Mouse (Mus musculus): ENCODE measurements at regions not wholly inside any gene's neighbourhood (a gene's known extent, or its start where the extent isn't known, plus 50 kb on each side); places are given as distances from the start of the nearest gene placed in this dataset.
A peak's percentile ranks its signal among the peaks of the same experiment; 100 is the strongest.

DNA sequence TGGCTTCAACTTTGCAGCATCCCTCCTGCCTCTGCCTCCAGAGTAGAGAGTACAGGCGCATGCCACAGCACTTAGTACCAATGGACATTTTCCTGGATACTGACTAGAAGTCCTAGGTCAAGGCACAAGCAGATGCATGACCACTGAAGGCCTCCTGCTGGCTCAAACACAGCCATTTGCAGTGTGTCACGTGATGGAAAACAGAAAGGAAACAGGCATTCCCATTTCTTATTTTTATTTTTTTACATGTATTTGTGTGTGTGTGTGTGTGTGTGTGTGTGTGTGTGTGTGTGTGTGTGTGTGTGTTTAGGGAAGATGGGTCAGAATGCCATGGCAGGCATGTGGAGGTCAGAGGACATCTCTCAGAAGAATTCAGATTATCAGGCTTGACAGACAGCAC, 65.6 kb downstream of the Thap12 start:
- DNase-seq (ENCODE audit: low spot score), result no peak

DNA sequence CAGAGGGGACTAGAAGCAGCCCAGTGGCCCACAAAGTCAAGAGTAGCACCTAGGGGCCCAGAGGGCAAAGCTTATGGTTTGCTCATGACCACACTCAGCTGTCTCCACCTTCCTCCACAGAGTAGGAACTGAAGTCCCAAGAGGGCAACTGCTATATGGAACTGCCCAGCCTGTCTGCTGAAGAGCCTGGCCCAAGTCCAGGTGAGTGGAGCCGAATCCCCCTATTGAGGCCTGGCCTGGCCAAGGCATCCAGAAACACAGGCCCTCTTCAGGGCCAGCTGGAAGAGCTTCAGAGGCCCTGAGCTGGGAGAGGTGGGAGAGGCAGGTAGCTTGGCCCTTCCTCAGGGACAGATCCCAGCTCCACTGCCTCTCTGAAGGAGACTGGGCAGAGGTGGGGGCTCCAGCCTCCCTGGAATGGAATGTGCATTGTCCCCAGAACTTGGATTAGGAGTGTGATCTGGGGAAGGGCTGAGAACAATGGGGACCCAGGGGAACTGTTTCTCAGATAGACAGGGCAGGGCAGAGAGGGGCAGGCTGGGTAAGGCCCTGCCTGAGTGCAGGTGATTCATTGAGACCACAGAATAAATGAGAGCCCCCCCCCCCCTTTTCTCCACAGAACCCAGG, 65.7 kb upstream of the Wnt11 start:
- DNase-seq (ENCODE audit: low spot score), result no peak

DNA sequence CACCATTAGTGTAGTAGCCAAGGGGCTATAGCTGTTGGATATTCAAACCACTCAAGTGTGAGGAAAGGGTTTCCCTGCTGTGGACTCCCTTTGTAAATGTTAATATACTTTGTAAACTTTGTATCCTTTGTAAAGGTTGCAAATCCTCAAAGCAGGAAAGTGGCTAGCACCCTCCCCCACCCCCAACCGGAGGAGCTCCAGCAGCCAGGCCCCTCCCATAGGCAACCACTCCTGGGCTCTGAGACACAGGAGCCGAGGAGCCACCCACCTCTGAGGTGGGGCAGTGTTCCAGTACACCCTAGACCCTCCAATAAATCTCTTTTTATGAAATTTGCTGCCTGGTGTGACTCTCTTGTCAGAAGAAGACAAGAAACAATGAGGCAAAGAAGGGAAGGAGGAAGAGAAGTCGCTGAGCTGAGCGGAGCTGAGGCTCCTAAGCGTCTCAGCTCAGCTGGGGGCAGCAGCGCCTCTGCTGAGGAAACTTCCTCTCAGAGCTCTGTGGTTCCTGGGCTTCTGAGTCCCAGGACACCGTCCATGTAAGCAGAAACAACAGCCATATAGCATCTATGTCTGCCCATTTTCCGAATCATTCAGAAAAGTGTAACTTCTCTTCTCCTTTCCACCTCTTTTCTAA, 64.5 kb upstream of the Wnt11 start:
- DNase-seq (ENCODE audit: low spot score), result no peak

DNA sequence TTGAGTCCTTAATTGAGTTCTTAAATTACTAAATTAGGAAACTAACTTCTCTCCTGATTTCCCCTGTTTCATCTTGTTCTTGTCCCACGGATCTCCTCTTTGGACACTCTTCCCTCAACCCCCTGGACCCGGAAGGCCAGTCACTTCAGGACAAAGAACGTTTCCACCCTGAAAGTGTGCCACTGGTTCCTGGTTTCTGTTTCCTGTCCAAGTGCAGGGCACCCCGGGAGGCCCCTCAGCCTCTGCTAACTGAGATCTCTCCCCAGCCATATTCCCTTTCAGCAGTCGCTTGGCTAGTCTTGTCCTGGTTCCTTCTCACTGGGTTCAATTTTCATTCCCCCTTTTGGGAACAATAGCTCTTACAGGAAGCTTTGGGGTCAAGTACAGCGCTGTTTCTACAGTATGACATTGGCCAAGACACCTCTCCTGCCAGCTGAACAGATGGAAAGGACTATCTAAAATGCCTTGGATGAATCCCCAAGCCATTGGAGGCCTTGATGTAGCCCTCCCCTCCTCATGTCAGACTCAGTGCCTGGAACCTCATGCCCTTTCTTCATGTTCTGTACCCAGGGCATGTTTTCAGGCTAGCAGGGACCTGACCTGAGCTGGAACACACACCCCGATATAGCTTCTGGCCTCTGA, 63.7 kb upstream of the Wnt11 start:
- DNase-seq (ENCODE audit: low spot score), result no peak

DNA sequence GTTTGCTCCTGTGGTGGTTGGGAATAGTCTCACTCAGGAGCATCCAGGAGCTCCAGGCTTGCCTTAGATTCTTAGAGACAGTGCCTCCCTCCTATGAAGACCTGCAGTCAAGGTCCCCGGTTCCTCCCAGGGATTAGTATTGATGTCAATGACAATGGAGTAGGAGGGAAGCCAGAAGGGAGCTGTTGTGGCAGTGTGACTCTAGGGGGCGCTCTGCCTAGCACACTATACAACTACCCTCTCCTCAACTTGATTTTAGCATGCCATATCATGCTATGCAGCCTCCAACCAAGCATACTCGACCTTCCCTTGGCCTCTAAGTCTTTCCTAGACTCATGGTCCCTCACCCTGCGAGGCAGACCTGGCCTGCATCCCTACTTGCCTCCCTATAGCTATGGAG, 60.3 kb upstream of the Wnt11 start:
- DNase-seq (ENCODE audit: low spot score), result no peak

DNA sequence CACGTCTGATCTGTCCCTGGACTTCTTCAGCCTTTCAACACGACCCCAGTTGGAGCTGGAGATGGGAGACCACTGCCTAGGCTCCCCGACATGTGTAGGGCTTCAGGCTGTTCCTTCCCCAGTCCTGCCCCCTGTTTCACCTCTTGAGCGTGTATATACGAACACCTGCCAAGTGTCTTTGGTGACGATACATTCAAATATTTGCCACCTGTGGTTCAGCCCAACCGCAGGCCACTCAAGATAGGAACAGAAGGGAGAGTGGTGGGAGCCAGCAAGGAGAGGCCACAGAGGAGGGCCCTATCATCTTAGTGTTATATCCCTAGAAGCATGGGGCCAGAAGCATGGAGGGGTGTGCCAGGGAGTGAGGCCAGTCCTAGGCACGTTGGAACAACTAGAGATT, 59.9 kb upstream of the Wnt11 start:
- no peak for DNase-seq (ENCODE audit: low spot score)

DNA sequence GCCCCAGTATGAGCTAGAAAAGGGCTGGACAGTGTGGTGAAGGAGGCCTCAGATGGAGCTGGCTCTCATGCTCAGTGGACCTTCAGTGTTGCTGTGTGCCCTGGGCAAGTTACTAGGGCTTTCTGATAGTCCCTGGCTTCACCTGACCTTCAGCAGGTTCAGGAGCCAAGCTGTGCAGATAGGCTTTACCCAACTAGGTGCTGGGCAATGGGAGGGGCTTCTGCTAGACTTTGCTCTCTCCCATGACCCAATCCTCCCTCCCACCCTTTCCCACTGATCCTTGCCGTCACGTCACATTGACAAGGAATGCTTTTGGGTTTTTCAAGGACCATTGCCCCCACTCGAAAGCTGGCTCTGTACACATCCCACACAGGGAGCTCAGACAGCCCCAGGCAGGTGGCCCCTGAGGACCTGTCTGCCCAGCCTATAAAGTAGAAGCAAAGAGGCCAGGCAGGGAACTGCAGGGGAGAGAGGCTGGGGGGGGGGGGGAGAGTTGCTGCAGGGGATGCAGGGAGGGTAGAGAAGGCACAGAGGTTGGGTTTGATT, 57.5 kb upstream of the Wnt11 start:
- DNase-seq (ENCODE audit: low spot score), result no peak

DNA sequence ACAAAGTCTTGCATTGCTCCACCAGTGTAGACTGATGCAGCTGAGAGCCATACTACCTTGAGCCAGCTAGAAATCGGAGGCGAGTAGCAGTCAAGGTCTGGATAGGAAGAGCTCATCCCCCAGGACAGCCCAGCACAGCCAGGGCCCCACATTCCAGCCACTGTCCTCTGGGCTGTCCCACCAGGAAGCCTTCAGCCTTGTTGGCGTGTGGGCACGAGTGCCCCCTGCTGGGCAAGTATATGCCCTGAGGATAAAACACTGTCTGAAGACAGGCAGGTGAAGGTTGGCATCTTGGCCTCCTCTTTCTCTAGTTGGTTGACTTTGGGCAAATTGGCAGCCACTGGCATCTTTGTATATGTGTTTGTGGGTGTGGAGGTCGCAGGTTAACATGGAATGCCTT, 56.0 kb upstream of the Wnt11 start:
- peak; percentile 16 for DNase-seq (ENCODE audit: low spot score)

DNA sequence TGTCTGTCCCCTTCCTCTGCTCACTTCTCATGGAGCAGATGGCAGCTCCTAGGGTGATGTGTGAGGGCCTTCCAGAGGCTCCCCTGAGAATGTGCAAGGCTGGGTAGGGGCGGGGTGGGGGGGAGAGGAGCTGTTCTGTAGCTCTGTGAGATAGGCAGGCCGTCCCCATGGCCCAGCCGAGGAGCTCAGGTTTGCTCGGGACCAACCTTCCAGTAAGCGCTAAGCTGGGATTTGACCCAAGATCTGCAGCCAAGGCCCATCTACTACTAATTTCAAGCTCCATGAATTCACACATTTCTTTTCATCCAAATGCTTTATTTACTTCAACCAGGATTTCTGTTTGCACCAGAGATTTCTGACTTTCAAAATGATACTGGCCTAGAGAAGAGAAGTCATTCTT, 51.4 kb upstream of the Wnt11 start:
- DNase-seq (ENCODE audit: low spot score), result no peak

DNA sequence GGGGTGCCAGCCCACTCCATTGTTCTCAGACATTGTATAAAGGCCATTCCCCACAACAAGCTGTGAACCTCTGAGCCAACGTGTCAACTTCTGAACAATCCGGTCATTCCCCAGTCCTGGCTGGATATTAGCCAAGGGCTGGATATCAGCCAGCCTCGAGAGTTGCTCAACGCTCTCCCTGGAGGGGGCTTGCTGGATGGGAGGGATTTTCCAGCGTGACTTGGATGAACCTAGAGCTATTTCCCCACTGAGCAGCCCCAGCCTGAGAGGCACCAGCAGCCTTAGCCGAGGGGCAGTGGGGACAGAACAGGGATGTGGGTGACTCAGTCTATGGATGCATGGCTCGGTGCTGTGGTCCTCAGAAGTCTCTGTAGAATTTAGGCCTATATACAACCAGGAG, 51.0 kb upstream of the Wnt11 start:
- peak; percentile 10 for DNase-seq (ENCODE audit: low spot score)

DNA sequence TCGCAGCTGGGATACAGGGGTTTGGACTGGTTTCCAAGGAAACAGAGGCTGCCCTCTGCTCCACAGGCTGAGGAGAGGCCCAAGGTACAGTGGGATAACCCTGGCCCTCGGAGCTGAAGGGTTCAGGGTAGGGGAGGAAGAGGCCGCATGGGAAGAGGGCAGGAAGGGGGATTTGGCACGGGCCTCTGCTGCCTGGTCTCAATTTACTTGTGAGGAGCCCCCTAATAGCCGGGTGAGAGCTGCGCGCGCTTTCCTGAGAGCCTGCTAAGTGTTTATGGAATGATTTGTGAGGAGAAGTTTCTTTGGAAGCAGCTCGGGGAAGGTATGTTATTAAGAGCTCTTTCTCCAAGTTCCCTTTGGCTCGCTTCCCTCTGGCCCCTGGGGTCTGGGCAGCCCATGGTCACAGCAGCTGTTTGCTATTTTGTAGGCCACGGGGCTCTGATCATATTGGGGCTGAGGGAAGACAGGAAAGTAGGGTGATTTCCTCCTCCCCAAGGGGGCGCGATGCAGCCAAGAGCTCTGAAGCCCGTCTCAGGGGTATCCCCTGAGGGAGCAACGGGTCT, 50.5 kb upstream of the Wnt11 start:
- DNase-seq (ENCODE audit: low spot score), result no peak
